ENCODE assay signal across 20 mouse cellular contexts in genomic region chr7:29491471-29491755, GRCm38 (mm10). TPM values are rescaled to one million over a fixed set of nuclear protein-coding genes. Genes with fewer than 3 reads are reported as not detected.
DNase-seq lines count a peak whose midpoint lies in the region; ATAC-seq and TF ChIP-seq lines count a peak whose summit lies in the region.
"Had no signal": no experiment of that assay in that cellular context is flagged by ENCODE, and none has a peak within 500 bp of the region (broad histone marks: within the 10 kb centered on the region; RNA-seq: fewer than 3 reads in every experiment).

No protein-coding gene starts in this region.

- no peak for TF ChIP-seq EP300 in CH12.LX (IDR thresholded peaks at IDR 0.05; ENCODE audit: low read length)

- TF ChIP-seq RAD21 in CH12.LX (IDR thresholded peaks at IDR 0.05; ENCODE audit: low read depth, low read length) = no peak

- peaks cover 3 to 25% of the 10 kb centered on the region in 2 experiments; a peak in 2 of 4 replicates for H3K4me1 ChIP-seq in CH12.LX (ENCODE audit: control insufficient read depth in 1 of 2, insufficient read depth in 2 of 2)
- peaks cover 39% of the 10 kb centered on the region for H3K4me1 ChIP-seq in intestine, embryonic 16.5 days (ENCODE audit: control insufficient read depth, insufficient read depth, low read length)
- peaks cover 24% of the 10 kb centered on the region for H3K4me1 ChIP-seq in stomach, embryonic 15.5 days
- peaks cover 2% of the 10 kb centered on the region; the same call in 1 of the 2 replicates for H3K4me1 ChIP-seq in forebrain, postnatal 0 days (ENCODE audit: insufficient read depth)
- H3K4me1 ChIP-seq in forebrain, embryonic 13.5 days = peaks cover 38% of the 10 kb centered on the region

- no peak overlapping the region for H3K4me3 ChIP-seq in CH12.LX (replicated peaks in 1 of 3; ENCODE audit: low read depth in 2 of 3, low read length in 2 of 3, poor library complexity in 1 of 3)
- no peak overlapping the region for H3K4me3 ChIP-seq in intestine, embryonic 16.5 days (ENCODE audit: low read length)
- no peak overlapping the region for H3K4me3 ChIP-seq in stomach, embryonic 15.5 days (replicated peaks)
- H3K4me3 ChIP-seq in forebrain, postnatal 0 days (ENCODE audit: low read depth, low read length) = no peak overlapping the region
- H3K4me3 ChIP-seq in forebrain, embryonic 13.5 days = no peak overlapping the region
- H3K4me3 ChIP-seq: embryonic facial prominence, embryonic 10.5 days; forebrain, embryonic 12.5 days; layer of hippocampus, adult 2 months; liver, embryonic 15.5 days; midbrain, embryonic 12.5 days had no signal

- no peak overlapping the region for H3K27ac ChIP-seq in CH12.LX (ENCODE audit: insufficient read depth, low read depth)
- peak overlapping the region; percentile 33 for H3K27ac ChIP-seq in intestine, embryonic 16.5 days (ENCODE audit: low read length)
- peak overlapping the region; percentile 12; the same call in 1 of the 2 replicates for H3K27ac ChIP-seq in stomach, embryonic 15.5 days
- no peak overlapping the region for H3K27ac ChIP-seq in forebrain, postnatal 0 days (ENCODE audit: low read depth, low read length)
- H3K27ac ChIP-seq in forebrain, embryonic 13.5 days = no peak overlapping the region
- H3K27ac ChIP-seq: embryonic facial prominence, embryonic 10.5 days; forebrain, embryonic 12.5 days; hindbrain, postnatal 0 days; layer of hippocampus, adult 2 months; liver, embryonic 15.5 days; midbrain, embryonic 12.5 days had no signal

- no peak for TF ChIP-seq POLR2A in CH12.LX (IDR thresholded peaks at IDR 0.05; ENCODE audit: low read depth, low read length)

- H3K9me3 ChIP-seq in CH12.LX (replicated peaks; ENCODE audit: low read length) = no peaks in the 10 kb centered on the region
- H3K9me3 ChIP-seq in intestine, embryonic 16.5 days (ENCODE audit: control insufficient read depth, low read length) = no peaks in the 10 kb centered on the region
- no peaks in the 10 kb centered on the region for H3K9me3 ChIP-seq in stomach, embryonic 15.5 days
- H3K9me3 ChIP-seq in forebrain, postnatal 0 days (ENCODE audit: low read length) = no peaks in the 10 kb centered on the region
- H3K9me3 ChIP-seq in forebrain, embryonic 13.5 days (replicated peaks) = no peaks in the 10 kb centered on the region
- H3K9me3 ChIP-seq: embryonic facial prominence, embryonic 10.5 days; forebrain, embryonic 12.5 days; liver, embryonic 15.5 days; midbrain, embryonic 12.5 days had no signal

- DNase-seq in 3T3-L1 (ENCODE audit: low read depth, low spot score) (peak; percentile 31), CH12.LX (ENCODE audit: extremely low read depth) (peak; percentile 17)
- no peak for DNase-seq in forebrain, postnatal 0 days
- DNase-seq in kidney, adult 9 months = no peak
- DNase-seq: adrenal gland, postnatal 25 days; heart, postnatal 4 days; kidney, adult 2 months; kidney, postnatal 14 days; layer of hippocampus, postnatal 36 days; thymus, adult 2 months had no signal

- peak; percentile 15; the same call in 1 of the 2 replicates for ATAC-seq in intestine, embryonic 16.5 days
- ATAC-seq in stomach, embryonic 15.5 days (ENCODE audit: insufficient read depth, low FRiP score, low read depth) = no peak
- no peak for ATAC-seq in forebrain, postnatal 0 days
- no peak for ATAC-seq in forebrain, embryonic 13.5 days
- ATAC-seq: CD4-positive, CD25-positive, alpha-beta regulatory T cell, adult 4 months; hindbrain, postnatal 0 days had no signal

- TF ChIP-seq CTCF in CH12.LX (conservative IDR thresholded peaks at IDR 0.05 in 1 of 2, IDR thresholded peaks at IDR 0.05 in 1 of 2; ENCODE audit: low read depth in 2 of 2, low read length in 2 of 2) = no peak
- TF ChIP-seq CTCF in forebrain, postnatal 0 days (IDR thresholded peaks at IDR 0.05; ENCODE audit: low read depth) = no peak

- H3K27me3 ChIP-seq in CH12.LX (replicated peaks) = no peaks in the 10 kb centered on the region
- H3K27me3 ChIP-seq in intestine, embryonic 16.5 days (replicated peaks; ENCODE audit: control insufficient read depth, insufficient read depth, low read length) = no peaks in the 10 kb centered on the region
- no peaks in the 10 kb centered on the region for H3K27me3 ChIP-seq in stomach, embryonic 15.5 days (replicated peaks)
- no peaks in the 10 kb centered on the region for H3K27me3 ChIP-seq in forebrain, postnatal 0 days (ENCODE audit: insufficient read depth, low read length)
- H3K27me3 ChIP-seq in forebrain, embryonic 13.5 days = no peaks in the 10 kb centered on the region
- H3K27me3 ChIP-seq: liver, embryonic 15.5 days had no signal

- H3K36me3 ChIP-seq in CH12.LX (replicated peaks in 1 of 2; ENCODE audit: control insufficient read depth in 1 of 2, insufficient read depth in 1 of 2, low read length in 1 of 2) = peaks cover 0 to 5% of the 10 kb centered on the region in 2 experiments
- no peaks in the 10 kb centered on the region for H3K36me3 ChIP-seq in intestine, embryonic 16.5 days (ENCODE audit: control insufficient read depth, insufficient read depth, low read length)
- no peaks in the 10 kb centered on the region for H3K36me3 ChIP-seq in stomach, embryonic 15.5 days
- H3K36me3 ChIP-seq in forebrain, postnatal 0 days (ENCODE audit: insufficient read depth) = no peaks in the 10 kb centered on the region
- no peaks in the 10 kb centered on the region for H3K36me3 ChIP-seq in forebrain, embryonic 13.5 days (ENCODE audit: poor library complexity, severe bottlenecking)
- H3K36me3 ChIP-seq: liver, embryonic 15.5 days; midbrain, embryonic 12.5 days had no signal

- dilution Hi-C loops in CH12.LX (cut with MboI; ENCODE audit: extremely low pct_ligation_motif_present, extremely low pct_unique_long_range_greater_than_20kb, low sequenced_read_pairs) = no loop called here

- H3K79me2 ChIP-seq in CH12.LX (replicated peaks; ENCODE audit: control insufficient read depth, extremely low read depth, insufficient read depth, poor library complexity, severe bottlenecking) = no peaks in the 10 kb centered on the region

- 51% methylated on average over 3 of the region's 3 CpGs for WGBS in intestine, embryonic 16.5 days
- 65% methylated on average over 3 of the region's 3 CpGs for WGBS in stomach, embryonic 15.5 days
- WGBS in forebrain, postnatal 0 days = 71% methylated on average over 3 of the region's 3 CpGs
- 55% methylated on average over 3 of the region's 3 CpGs for WGBS in forebrain, embryonic 13.5 days

- H3K4me2 ChIP-seq in CH12.LX (ENCODE audit: insufficient read depth, low read depth, poor library complexity, severe bottlenecking) = no peak overlapping the region
- H3K4me2 ChIP-seq in intestine, embryonic 16.5 days (ENCODE audit: low read depth, low read length) = no peak overlapping the region
- no peak overlapping the region for H3K4me2 ChIP-seq in stomach, embryonic 15.5 days
- no peak overlapping the region for H3K4me2 ChIP-seq in forebrain, postnatal 0 days (ENCODE audit: low read depth)
- H3K4me2 ChIP-seq in forebrain, embryonic 13.5 days = no peak overlapping the region
- H3K4me2 ChIP-seq: forebrain, embryonic 12.5 days; midbrain, embryonic 12.5 days had no signal

- H3K9ac ChIP-seq in CH12.LX (ENCODE audit: insufficient read depth, low read depth) = no peak overlapping the region
- no peak overlapping the region for H3K9ac ChIP-seq in intestine, embryonic 16.5 days (ENCODE audit: low read depth, low read length)
- no peak overlapping the region for H3K9ac ChIP-seq in stomach, embryonic 15.5 days
- no peak overlapping the region for H3K9ac ChIP-seq in forebrain, postnatal 0 days
- no peak overlapping the region for H3K9ac ChIP-seq in forebrain, embryonic 13.5 days
- H3K9ac ChIP-seq: forebrain, embryonic 12.5 days; liver, embryonic 15.5 days; midbrain, embryonic 12.5 days had no signal

- in situ Hi-C loops in CH12.LX (cut with MboI; ENCODE audit: low pct_ligation_motif_present, low pct_unique_long_range_greater_than_20kb, low sequenced_read_pairs) = no loop called here

TF ChIP-seq in CH12.LX, 34 proteins besides CTCF, POLR2A, EP300 and RAD21:
- TF ChIP-seq SIN3A (IDR thresholded peaks at IDR 0.05; ENCODE audit: low read length) (no peak), IRF4 (IDR thresholded peaks at IDR 0.05; ENCODE audit: low read depth, low read length) (no peak), MYC (IDR thresholded peaks at IDR 0.05; ENCODE audit: low read depth, low read length) (no peak), SMC3 (IDR thresholded peaks at IDR 0.05; ENCODE audit: low read depth, low read length) (no peak), TBP (conservative IDR thresholded peaks at IDR 0.05; ENCODE audit: low read depth, low read length) (no peak), MAZ (IDR thresholded peaks at IDR 0.05; ENCODE audit: low read depth, low read length) (no peak), ZKSCAN1 (IDR thresholded peaks at IDR 0.05; ENCODE audit: borderline replicate concordance, low read depth, low read length) (no peak), KAT2A (IDR thresholded peaks at IDR 0.05; ENCODE audit: insufficient replicate concordance, low read length) (no peak), TCF12 (IDR thresholded peaks at IDR 0.05; ENCODE audit: low read depth, low read length) (no peak), ZC3H11A (IDR thresholded peaks at IDR 0.05; ENCODE audit: low read depth, low read length) (no peak), MAX (IDR thresholded peaks at IDR 0.05; ENCODE audit: low read length) (no peak), JUND (conservative IDR thresholded peaks at IDR 0.05; ENCODE audit: low read depth, low read length) (no peak), HCFC1 (IDR thresholded peaks at IDR 0.05; ENCODE audit: low read depth, low read length) (no peak)

RNA-seq across cellular contexts. Expression of gene Sipa1l3, which starts 27.0 kb away (rescaled TPM):
- total RNA-seq in CH12.LX (2012; rRNA removed) (5.2 and 5.9 TPM in 2 replicates), CH12.LX (2014; rRNA removed) (0.61 and 1.6 TPM in 2 replicates)
- 7.2 and 8.8 TPM in 2 replicates for polyA plus RNA-seq in CH12.LX (2012; ENCODE audit: insufficient read length, low read depth)
- 22.9 and 24.1 TPM in 2 replicates for polyA plus RNA-seq in intestine, embryonic 16.5 days (2015; fragmentation: Nextera tagmentation; extraction: Ambion mirVana)
- polyA plus RNA-seq in stomach, embryonic 15.5 days (2015; fragmentation: Nextera tagmentation; extraction: Ambion mirVana) = 22.0 and 31.3 TPM in 2 replicates
- 26.6 and 44.1 TPM in 2 replicates for total RNA-seq in forebrain, postnatal 0 days (2014; rRNA removed)
- polyA plus RNA-seq in forebrain, postnatal 0 days (2015; fragmentation: Nextera tagmentation; extraction: Ambion mirVana) = 5.7 and 12.1 TPM in 2 replicates
- polyA plus RNA-seq in forebrain, embryonic 13.5 days (2015; fragmentation: Nextera tagmentation; extraction: Ambion mirVana) = 9.1 and 15.4 TPM in 2 replicates

Comparison
In these comparisons a context has a peak if more than half of its experiments do, and no peak if none do; other contexts are left out.
1. DNase-seq: peak in 3T3-L1 (single experiment) and CH12.LX (single experiment); none in forebrain, postnatal 0 days (single experiment) and kidney, adult 9 months (single experiment).
2. H3K27ac ChIP-seq: peak in intestine, embryonic 16.5 days (single experiment) and stomach, embryonic 15.5 days (single experiment); none in CH12.LX (single experiment), forebrain, postnatal 0 days (single experiment) and forebrain, embryonic 13.5 days (single experiment).